Mouse (Mus musculus): Measurements from ENCODE around the gene Ndufs8. TPM values are rescaled to one million over a fixed set of nuclear protein-coding genes. Genes with fewer than 3 reads are reported as not detected.
A peak's percentile ranks its signal among the peaks of the same experiment; 100 is the strongest.

Ndufs8 gene
- total and polyA plus RNA-seq, 3 experiments: 195 to 248 (median 216) TPM

GRCm38 (mm10) chr19:3906795-3907786 lies 5.5 kb downstream of the Ndufs8 start, which contains the start of gene Tcirg1 (continued):
- no peak for TF ChIP-seq ZKSCAN1 (IDR thresholded peaks at IDR 0.05; ENCODE audit: borderline replicate concordance, low read depth, low read length)

- Histone ChIP-seq H3K4me3 (replicated peaks in 1 of 3; ENCODE audit: low read depth in 2 of 3, low read length in 2 of 3, poor library complexity in 1 of 3) (peak overlapping the region; percentile 75 to 92 (median 90)), H3K79me2 (replicated peaks; ENCODE audit: control insufficient read depth, extremely low read depth, insufficient read depth, poor library complexity, severe bottlenecking) (peaks cover 4% of the 10 kb centered on the region), H3K9ac (ENCODE audit: insufficient read depth, low read depth) (peak overlapping the region; percentile 71), H3K4me2 (ENCODE audit: insufficient read depth, low read depth, poor library complexity, severe bottlenecking) (peak overlapping the region; percentile 84), H3K36me3 (replicated peaks in 1 of 2; ENCODE audit: control insufficient read depth in 1 of 2, insufficient read depth in 1 of 2, low read length in 1 of 2) (peaks cover 59 to 74% of the 10 kb centered on the region in 2 experiments), H3K4me1 (ENCODE audit: control insufficient read depth in 1 of 2, insufficient read depth in 2 of 2) (peaks cover 6 to 50% of the 10 kb centered on the region in 2 experiments), H3K9me3 (replicated peaks; ENCODE audit: low read length) (no peaks in the 10 kb centered on the region), H3K27me3 (replicated peaks) (no peaks in the 10 kb centered on the region), H3K27ac (ENCODE audit: insufficient read depth, low read depth) (peak overlapping the region; percentile 13; the same call in 1 of the 2 replicates)
- in situ Hi-C loops (cut with MboI; ENCODE audit: low pct_ligation_motif_present, low pct_unique_long_range_greater_than_20kb, low sequenced_read_pairs) (loop anchor here (5.0 kb wide), 1 partner anchor 36 kb away; no protein-coding TSS in a partner anchor), dilution Hi-C loops (cut with MboI; ENCODE audit: extremely low pct_ligation_motif_present, extremely low pct_unique_long_range_greater_than_20kb, low sequenced_read_pairs) (no loop called here)
- no peak for TF ChIP-seq USF2 (conservative IDR thresholded peaks at IDR 0.05; ENCODE audit: low read depth, low read length)
- no peak for TF ChIP-seq MAZ (IDR thresholded peaks at IDR 0.05; ENCODE audit: low read depth, low read length)
- TF ChIP-seq CHD2 (IDR thresholded peaks at IDR 0.05; ENCODE audit: low read length): no peak
- no peak for TF ChIP-seq RCOR1 (conservative IDR thresholded peaks at IDR 0.05; ENCODE audit: low read depth, low read length)
- TF ChIP-seq MYC (IDR thresholded peaks at IDR 0.05; ENCODE audit: low read depth, low read length): no peak
- TF ChIP-seq CHD1 (IDR thresholded peaks at IDR 0.05; ENCODE audit: low read depth, low read length): no peak
- no peak for TF ChIP-seq SMC3 (IDR thresholded peaks at IDR 0.05; ENCODE audit: low read depth, low read length)
- TF ChIP-seq ZNF384 (IDR thresholded peaks at IDR 0.05; ENCODE audit: low read depth, low read length): no peak
- no peak for DNase-seq (ENCODE audit: extremely low read depth)
Measured at GRCm38 (mm10) chr19:3906326-3906725, 6.2 kb downstream of the Ndufs8 start.

- H3K4me1 ChIP-seq (ENCODE audit: control insufficient read depth in 1 of 2, insufficient read depth in 2 of 2): peaks cover 6 to 44% of the 10 kb centered on the region in 2 experiments
- H3K36me3 ChIP-seq (replicated peaks in 1 of 2; ENCODE audit: control insufficient read depth in 1 of 2, insufficient read depth in 1 of 2, low read length in 1 of 2): peaks cover 56 to 70% of the 10 kb centered on the region in 2 experiments
- peak overlapping the region; percentile 71 for H3K9ac ChIP-seq (ENCODE audit: insufficient read depth, low read depth)
- TF ChIP-seq MEF2A (IDR thresholded peaks at IDR 0.05; ENCODE audit: borderline replicate concordance, low read depth, low read length) (peak; percentile 11; the same call in 1 of the 2 replicates), ELF1 (IDR thresholded peaks at IDR 0.05; ENCODE audit: low read depth, low read length) (no peak), NRF1 (IDR thresholded peaks at IDR 0.05; ENCODE audit: low read depth, low read length) (no peak)
- peaks cover 4% of the 10 kb centered on the region for H3K79me2 ChIP-seq (replicated peaks; ENCODE audit: control insufficient read depth, extremely low read depth, insufficient read depth, poor library complexity, severe bottlenecking)
- H3K27ac ChIP-seq (ENCODE audit: insufficient read depth, low read depth): no peak overlapping the region
- H3K9me3 ChIP-seq (replicated peaks; ENCODE audit: low read length): no peaks in the 10 kb centered on the region
- peak overlapping the region; percentile 0 to 92 (median 75) for H3K4me3 ChIP-seq (replicated peaks in 1 of 3; ENCODE audit: low read depth in 2 of 3, low read length in 2 of 3, poor library complexity in 1 of 3)
- in situ Hi-C loops (cut with MboI; ENCODE audit: low pct_ligation_motif_present, low pct_unique_long_range_greater_than_20kb, low sequenced_read_pairs) (loop anchor here (5.0 kb wide), 1 partner anchor 37 kb away; no protein-coding TSS in a partner anchor), dilution Hi-C loops (cut with MboI; ENCODE audit: extremely low pct_ligation_motif_present, extremely low pct_unique_long_range_greater_than_20kb, low sequenced_read_pairs) (no loop called here)
- DNase-seq (ENCODE audit: extremely low read depth): peak; percentile 36
- H3K27me3 ChIP-seq (replicated peaks): no peaks in the 10 kb centered on the region
- peak overlapping the region; percentile 84 for H3K4me2 ChIP-seq (ENCODE audit: insufficient read depth, low read depth, poor library complexity, severe bottlenecking)
Measured at GRCm38 (mm10) chr19:3905261-3905969, 7.2 kb downstream of the Ndufs8 start.

Measured in CH12.LX (cell line).